Mouse (Mus musculus): ENCODE results near the gene Trf.
"Not testable (repeated sequence)": the region's sequence is repeated elsewhere in the genome, so short reads cannot be mapped to it uniquely, and the experiment has no call there.

The Trf gene

GRCm38 (mm10) chr9:103155158-103155557 is 75.1 kb downstream of the Trf start:
- DNase-seq (ENCODE audit: low read depth, low spot score): not testable (repeated sequence)

DNA sequence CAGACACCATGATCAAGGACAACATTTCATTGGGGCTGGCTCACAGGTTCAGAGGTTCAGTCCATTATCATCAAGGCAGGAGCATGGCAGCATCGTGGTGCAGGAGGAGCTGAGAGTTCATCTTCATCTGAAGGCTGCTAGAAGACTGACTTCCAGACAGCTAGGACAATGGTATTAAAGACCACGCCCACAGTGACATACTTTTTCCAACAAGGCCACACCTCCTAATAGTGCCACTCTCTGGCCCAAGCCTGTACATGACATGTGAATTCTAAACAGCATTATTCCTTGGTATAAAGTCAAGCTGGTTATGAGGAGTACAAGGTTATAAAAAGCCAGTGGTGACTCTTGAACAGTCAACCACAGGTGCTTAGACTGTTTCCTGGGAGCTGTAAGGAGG is 75.7 kb downstream of the Trf start:
- no peak for DNase-seq (ENCODE audit: low read depth, low spot score)

Measured in c-Kit-negative CD71-positive TER-119-positive erythroid progenitor cells, embryonic 14.5 days (primary cell).